15 mouse cellular contexts compared by ENCODE assay signal in genomic region chr4:153727896-153728422, GRCm38 (mm10).
"Had no signal": no experiment of that assay in that cellular context is flagged by ENCODE, and none has a peak within 500 bp of the region (broad histone marks: within the 10 kb centered on the region; RNA-seq: fewer than 3 reads in every experiment).

No protein-coding gene starts in this region.

- H3K4me3 ChIP-seq: left cerebral cortex, adult 2 months; limb, embryonic 15.5 days; liver, embryonic 12.5 days; megakaryocyte, embryonic 14.5 days; midbrain, embryonic 15.5 days; neural tube, embryonic 13.5 days; stomach, embryonic 15.5 days had no signal

- H3K9me3 ChIP-seq: limb, embryonic 15.5 days; liver, embryonic 12.5 days; midbrain, embryonic 15.5 days; neural tube, embryonic 13.5 days; stomach, embryonic 15.5 days had no signal

- H3K36me3 ChIP-seq: limb, embryonic 15.5 days; liver, embryonic 12.5 days; midbrain, embryonic 15.5 days; neural tube, embryonic 13.5 days; stomach, embryonic 15.5 days had no signal

- H3K4me1 ChIP-seq: limb, embryonic 15.5 days; liver, embryonic 12.5 days; megakaryocyte, embryonic 14.5 days; stomach, embryonic 15.5 days had no signal

- H3K27ac ChIP-seq: left cerebral cortex, adult 2 months; limb, embryonic 15.5 days; liver, embryonic 12.5 days; midbrain, embryonic 15.5 days; neural tube, embryonic 13.5 days; stomach, embryonic 15.5 days had no signal

- ATAC-seq: liver, embryonic 12.5 days; midbrain, embryonic 15.5 days had no signal

- H3K4me2 ChIP-seq: limb, embryonic 15.5 days; liver, embryonic 12.5 days; lung, embryonic 14.5 days; midbrain, embryonic 15.5 days; neural tube, embryonic 13.5 days; stomach, embryonic 15.5 days had no signal

- DNase-seq: kidney, postnatal 10 days; lung, embryonic 14.5 days; lung, postnatal 10 days; lung, postnatal 4 days; retina, postnatal 1 day; right cerebral cortex, postnatal 4 days; thymus, adult 2 months; thymus, postnatal 25 days had no signal

- H3K27me3 ChIP-seq: limb, embryonic 15.5 days; liver, embryonic 12.5 days; megakaryocyte, embryonic 14.5 days; midbrain, embryonic 15.5 days; neural tube, embryonic 13.5 days; stomach, embryonic 15.5 days had no signal

- H3K9ac ChIP-seq: limb, embryonic 15.5 days; liver, embryonic 12.5 days; lung, embryonic 14.5 days; midbrain, embryonic 15.5 days; neural tube, embryonic 13.5 days; stomach, embryonic 15.5 days had no signal
